In the genomic region with DNA sequence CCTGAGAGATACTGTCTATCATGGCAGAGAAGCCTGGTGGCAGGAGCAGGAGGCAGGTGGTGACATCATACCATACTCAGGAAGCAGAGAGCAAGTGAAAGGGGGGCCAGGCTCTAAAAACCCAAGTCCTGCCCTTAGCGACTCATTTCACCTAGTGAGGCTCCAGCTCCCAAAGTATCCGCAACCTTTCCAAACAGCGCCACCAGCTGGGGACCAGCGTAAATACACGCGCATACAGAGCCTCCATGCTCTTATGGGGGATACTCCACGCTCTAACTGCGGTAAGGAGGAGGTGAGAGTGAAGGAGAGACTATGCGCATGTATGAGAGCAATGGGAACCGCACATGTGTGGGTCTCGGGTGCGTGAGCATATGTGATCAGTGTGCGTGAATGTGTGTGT, we compare ENCODE assay signal across 8 mouse cellular contexts. TPM values are rescaled to one million over a fixed set of nuclear protein-coding genes. Genes with fewer than 3 reads are reported as not detected.
DNase-seq lines count a peak whose midpoint lies in the region; ATAC-seq and TF ChIP-seq lines count a peak whose summit lies in the region.

No protein-coding gene starts in this region.

- H3K27me3 ChIP-seq in hindbrain, postnatal 0 days (ENCODE audit: insufficient read depth, low read length) = no peaks in the 10 kb centered on the region; the same call in 1 of the 2 replicates

- peak; percentile 74 for TF ChIP-seq CTCF in hindbrain, postnatal 0 days (IDR thresholded peaks at IDR 0.05; ENCODE audit: low read depth)

- WGBS in hindbrain, postnatal 0 days = 37% methylated on average over 13 of the region's 13 CpGs

- intact Hi-C loops in left cerebral cortex, postnatal 14 days (cut with DNase I) = no loop called here

- no peaks in the 10 kb centered on the region for H3K36me3 ChIP-seq in hindbrain, postnatal 0 days (ENCODE audit: insufficient read depth, low read length)

- no peaks in the 10 kb centered on the region for H3K9me3 ChIP-seq in hindbrain, postnatal 0 days (ENCODE audit: low read length)

- peak; percentile 42 to 43 for DNase-seq in cerebellum, postnatal 36 days
- no peak for DNase-seq in cerebellum, adult 11-12 months
- peak; percentile 38 to 49 for DNase-seq in left cerebral cortex, postnatal 14 days (ENCODE audit: low spot score in 2 of 2)
- no peak for DNase-seq in left cerebral cortex, adult 11 months (ENCODE audit: low spot score)
- peak; percentile 46 to 54 for DNase-seq in adrenal gland, postnatal 36 days
- DNase-seq in hindbrain, postnatal 0 days (ENCODE audit: low spot score) = peak; percentile 74
- no peak for DNase-seq in MN1 (ENCODE audit: low spot score)

- H3K27ac ChIP-seq in hindbrain, postnatal 0 days = no peak overlapping the region

- no peaks in the 10 kb centered on the region for H3K4me1 ChIP-seq in hindbrain, postnatal 0 days (ENCODE audit: insufficient read depth, low read length)

- H3K4me3 ChIP-seq in hindbrain, postnatal 0 days (ENCODE audit: low read length) = no peak overlapping the region

- H3K9ac ChIP-seq in hindbrain, postnatal 0 days (replicated peaks; ENCODE audit: low read length) = no peak overlapping the region

- H3K4me2 ChIP-seq in hindbrain, postnatal 0 days (ENCODE audit: low read depth, low read length) = no peak overlapping the region

- peak; percentile 36; the same call in 1 of the 2 replicates for ATAC-seq in hindbrain, postnatal 0 days
- ATAC-seq in megakaryocyte progenitor cell, adult 5-6 weeks (replicated peaks; ENCODE audit: poor library complexity) = peak; percentile 84

RNA-seq across cellular contexts. Expression of a gene that starts 39.9 kb away (rescaled TPM):
- 1 to 10 TPM; 6.9 to 7.8 TPM for total RNA-seq in left cerebral cortex, postnatal 14 days (2021)
- 1 to 10 TPM; 4.8 to 5.1 TPM for total RNA-seq in adrenal gland, postnatal 36 days (2021)
- total RNA-seq in hindbrain, postnatal 0 days (2014; rRNA removed) = 16.0 and 19.4 TPM in 2 replicates
- polyA plus RNA-seq in hindbrain, postnatal 0 days (2015; fragmentation: Nextera tagmentation; extraction: Ambion mirVana) = 22.3 and 23.5 TPM in 2 replicates
- not detected in 2 replicates for total RNA-seq in megakaryocyte progenitor cell, adult 5-6 weeks (2015)
- total RNA-seq in megakaryocyte progenitor cell, adult 5-6 weeks (2017) = 0.10 TPM in 1 of 2 replicates, not detected in the other

RNA-seq across cellular contexts. Expression of a gene that starts 51.0 kb away (rescaled TPM):
- not detected for total RNA-seq in left cerebral cortex, postnatal 14 days (2021)
- under 1 TPM in 1 of 2 experiments, not detected in 1; 0.13 TPM for total RNA-seq in adrenal gland, postnatal 36 days (2021)
- 7.8 and 12.5 TPM in 2 replicates for total RNA-seq in hindbrain, postnatal 0 days (2014; rRNA removed)
- polyA plus RNA-seq in hindbrain, postnatal 0 days (2015; fragmentation: Nextera tagmentation; extraction: Ambion mirVana) = 4.9 and 5.7 TPM in 2 replicates
- not detected in 2 replicates for total RNA-seq in megakaryocyte progenitor cell, adult 5-6 weeks (2015)
- total RNA-seq in megakaryocyte progenitor cell, adult 5-6 weeks (2017) = not detected in 2 replicates

Comparison
In these comparisons a context has a peak if more than half of its experiments do, and no peak if none do; other contexts are left out.
1. DNase-seq: peak in cerebellum, postnatal 36 days (2 of 2), left cerebral cortex, postnatal 14 days (2 of 2), adrenal gland, postnatal 36 days (2 of 2) and hindbrain, postnatal 0 days (single experiment); none in cerebellum, adult 11-12 months (single experiment), left cerebral cortex, adult 11 months (single experiment) and MN1 (single experiment).
2. RNA of a gene that starts 39.9 kb away (total RNA-seq): 16.0 to 19.4 TPM in hindbrain, postnatal 0 days, 6.9 to 7.8 TPM in left cerebral cortex, postnatal 14 days and 4.8 to 5.1 TPM in adrenal gland, postnatal 36 days; 0.10 TPM in megakaryocyte progenitor cell, adult 5-6 weeks; every median in the first group is over 4 times any median in the second.